8 mouse cellular contexts compared by ENCODE assay signal in genomic region chr7:19561765-19562642, GRCm38 (mm10). TPM values are rescaled to one million over a fixed set of nuclear protein-coding genes. Genes with fewer than 3 reads are reported as not detected.
DNase-seq lines count a peak whose midpoint lies in the region; ATAC-seq and TF ChIP-seq lines count a peak whose summit lies in the region.

No protein-coding gene starts in this region.

- peak; percentile 79 for ATAC-seq in erythroblast, adult 5-6 weeks (replicated peaks; ENCODE audit: low FRiP score, poor library complexity, severe bottlenecking)
- ATAC-seq in heart, embryonic 11.5 days (replicated peaks; ENCODE audit: insufficient number of reproducible peaks, low FRiP score, low TSS enrichment), result peak; percentile 81
- ATAC-seq in kidney, embryonic 15.5 days (replicated peaks; ENCODE audit: low FRiP score), result peak; percentile 87

- peaks cover 43% of the 10 kb centered on the region for H3K4me1 ChIP-seq in heart, embryonic 11.5 days (ENCODE audit: control insufficient read depth, insufficient read depth, low read length)
- H3K4me1 ChIP-seq in kidney, embryonic 15.5 days, result peaks cover 47% of the 10 kb centered on the region

- H3K36me3 ChIP-seq in heart, embryonic 11.5 days (ENCODE audit: control insufficient read depth, insufficient read depth, low read length), result peaks cover 17% of the 10 kb centered on the region
- H3K36me3 ChIP-seq in kidney, embryonic 15.5 days, result peaks cover 38% of the 10 kb centered on the region

- peak; percentile 96 for DNase-seq in CD4-positive helper T cell, adult 2 months (ENCODE audit: low read depth, low spot score)
- DNase-seq in brain, embryonic 14.5 days (ENCODE audit: low read depth), result peak; percentile 99
- peak; percentile 98 for DNase-seq in liver
- peak; percentile 66 to 82 for DNase-seq in monocyte, adult 2 months (ENCODE audit: low read depth in 1 of 2, low spot score in 2 of 2)
- DNase-seq in spleen, postnatal 14 days (ENCODE audit: low spot score in 2 of 2), result peak; percentile 85 to 91

- H3K9me3 ChIP-seq in heart, embryonic 11.5 days (replicated peaks; ENCODE audit: control insufficient read depth, low read length), result peaks cover 3% of the 10 kb centered on the region; the same call in 1 of the 2 replicates
- H3K9me3 ChIP-seq in kidney, embryonic 15.5 days (replicated peaks), result no peaks in the 10 kb centered on the region

- H3K27me3 ChIP-seq in heart, embryonic 11.5 days (ENCODE audit: control insufficient read depth, insufficient read depth, low read length), result no peaks in the 10 kb centered on the region
- no peaks in the 10 kb centered on the region for H3K27me3 ChIP-seq in kidney, embryonic 15.5 days

- H3K4me3 ChIP-seq in heart, embryonic 11.5 days (ENCODE audit: low read depth, low read length), result peak overlapping the region; percentile 97
- peak overlapping the region; percentile 94 for H3K4me3 ChIP-seq in kidney, embryonic 15.5 days (replicated peaks)

- WGBS in heart, embryonic 11.5 days (ENCODE audit: insufficient replicate concordance), result under 1% methylated on average over 102 of the region's 102 CpGs
- WGBS in kidney, embryonic 15.5 days, result under 1% methylated on average over 102 of the region's 102 CpGs

- H3K4me2 ChIP-seq in heart, embryonic 11.5 days, result peak overlapping the region; percentile 100
- H3K4me2 ChIP-seq in kidney, embryonic 15.5 days, result peak overlapping the region; percentile 81

- H3K27ac ChIP-seq in heart, embryonic 11.5 days (ENCODE audit: low read depth, low read length), result peak overlapping the region; percentile 94
- H3K27ac ChIP-seq in kidney, embryonic 15.5 days, result peak overlapping the region; percentile 95

- peak; percentile 34; the same call in 1 of the 2 replicates for TF ChIP-seq POLR2A in brain, embryonic 14.5 days (IDR thresholded peaks at IDR 0.05; ENCODE audit: borderline replicate concordance, extremely low read depth, insufficient read depth, insufficient read length, poor library complexity, severe bottlenecking)

- no peak for TF ChIP-seq CTCF in brain, embryonic 14.5 days (IDR thresholded peaks at IDR 0.05; ENCODE audit: borderline replicate concordance, extremely low read depth, insufficient read depth, insufficient read length)

- peak overlapping the region; percentile 96 for H3K9ac ChIP-seq in heart, embryonic 11.5 days (ENCODE audit: low read depth, low read length)
- peak overlapping the region; percentile 88 for H3K9ac ChIP-seq in kidney, embryonic 15.5 days

RNA-seq across cellular contexts. Expression of gene Ppp1r37, which starts 0.9 kb away (rescaled TPM):
- polyA plus RNA-seq in brain, embryonic 14.5 days (2012; rRNA removed), result 116 and 136 TPM in 2 replicates
- total RNA-seq in erythroblast, adult 5-6 weeks (2015; ENCODE audit: low replicate concordance), result 12.5 and 13.3 TPM in 2 replicates
- total RNA-seq in erythroblast, adult 5-6 weeks (2017; ENCODE audit: low replicate concordance), result 22.9 and 37.9 TPM in 2 replicates
- 2.3 and 5.2 TPM in 2 replicates for polyA plus RNA-seq in heart, embryonic 11.5 days (2014; fragmentation: Nextera tagmentation; extraction: Ambion mirVana)
- polyA plus RNA-seq in kidney, embryonic 15.5 days (2015; fragmentation: Nextera tagmentation; extraction: Ambion mirVana), result 21.3 and 24.4 TPM in 2 replicates

RNA-seq across cellular contexts. Expression of gene Zfp296, which starts 15.1 kb away (rescaled TPM):
- polyA plus RNA-seq in brain, embryonic 14.5 days (2012; rRNA removed), result 1.4 and 1.6 TPM in 2 replicates
- total RNA-seq in erythroblast, adult 5-6 weeks (2015; ENCODE audit: low replicate concordance), result not detected in 2 replicates
- 0.84 TPM in 1 of 2 replicates, not detected in the other for total RNA-seq in erythroblast, adult 5-6 weeks (2017; ENCODE audit: low replicate concordance)
- polyA plus RNA-seq in heart, embryonic 11.5 days (2014; fragmentation: Nextera tagmentation; extraction: Ambion mirVana), result 0.30 TPM in 1 of 2 replicates, not detected in the other
- 0.55 and 0.66 TPM in 2 replicates for polyA plus RNA-seq in kidney, embryonic 15.5 days (2015; fragmentation: Nextera tagmentation; extraction: Ambion mirVana)

RNA-seq across cellular contexts. Expression of gene Gemin7, which starts 15.4 kb away (rescaled TPM):
- polyA plus RNA-seq in brain, embryonic 14.5 days (2012; rRNA removed), result 67.3 and 72.9 TPM in 2 replicates
- 32.0 and 46.7 TPM in 2 replicates for total RNA-seq in erythroblast, adult 5-6 weeks (2015; ENCODE audit: low replicate concordance)
- 10.2 and 13.5 TPM in 2 replicates for total RNA-seq in erythroblast, adult 5-6 weeks (2017; ENCODE audit: low replicate concordance)
- 141 and 157 TPM in 2 replicates for polyA plus RNA-seq in heart, embryonic 11.5 days (2014; fragmentation: Nextera tagmentation; extraction: Ambion mirVana)
- 148 and 161 TPM in 2 replicates for polyA plus RNA-seq in kidney, embryonic 15.5 days (2015; fragmentation: Nextera tagmentation; extraction: Ambion mirVana)

RNA-seq across cellular contexts. Expression of gene Clasrp, which starts 42.3 kb away (rescaled TPM):
- polyA plus RNA-seq in brain, embryonic 14.5 days (2012; rRNA removed), result 154 and 197 TPM in 2 replicates
- total RNA-seq in erythroblast, adult 5-6 weeks (2015; ENCODE audit: low replicate concordance), result 0.96 and 2.3 TPM in 2 replicates
- total RNA-seq in erythroblast, adult 5-6 weeks (2017; ENCODE audit: low replicate concordance), result 14.9 and 21.9 TPM in 2 replicates
- polyA plus RNA-seq in heart, embryonic 11.5 days (2014; fragmentation: Nextera tagmentation; extraction: Ambion mirVana), result 33.2 and 34.3 TPM in 2 replicates
- 50.6 and 58.6 TPM in 2 replicates for polyA plus RNA-seq in kidney, embryonic 15.5 days (2015; fragmentation: Nextera tagmentation; extraction: Ambion mirVana)

RNA-seq across cellular contexts. Expression of gene Nkpd1, which starts 44.4 kb away (rescaled TPM):
- polyA plus RNA-seq in brain, embryonic 14.5 days (2012; rRNA removed), result 0.51 and 0.68 TPM in 2 replicates
- not detected in 2 replicates for total RNA-seq in erythroblast, adult 5-6 weeks (2015; ENCODE audit: low replicate concordance)
- not detected in 2 replicates for total RNA-seq in erythroblast, adult 5-6 weeks (2017; ENCODE audit: low replicate concordance)
- 0.15 TPM in 1 of 2 replicates, not detected in the other for polyA plus RNA-seq in heart, embryonic 11.5 days (2014; fragmentation: Nextera tagmentation; extraction: Ambion mirVana)
- 0.10 and 0.15 TPM in 2 replicates for polyA plus RNA-seq in kidney, embryonic 15.5 days (2015; fragmentation: Nextera tagmentation; extraction: Ambion mirVana)

Comparison
In these comparisons a context has a peak if more than half of its experiments do, and no peak if none do; other contexts are left out.
1. Peak in every context shown above with its lines: DNase-seq, ATAC-seq, H3K4me3 ChIP-seq and H3K27ac ChIP-seq.